Mouse (Mus musculus) intestine, postnatal 0 days (tissue): Measurements from ENCODE around the gene Ubl7. TPM values are rescaled to one million over a fixed set of nuclear protein-coding genes. Genes with fewer than 3 reads are reported as not detected.

Experiments used
- ATAC-seq: fragments of 200-750 bp; cut with Nextera tagmentation; 2 replicates; pipeline ENCODE4 v1.8.0; 2017; ENCODE audit warnings: mild to moderate bottlenecking, moderate TSS enrichment, moderate library complexity
- H3K27ac ChIP-seq: fragments of 300-500 bp; sonication (generic); 2 replicates; pipeline ENCODE4 v1.5.1; 2014; ENCODE audit warnings: mild to moderate bottlenecking, low read depth, low read length, moderate library complexity
- H3K27me3 ChIP-seq: fragments of 300-500 bp; sonication (generic); replicated peaks from 2 replicates; pipeline ENCODE4 v1.6.1; 2014; ENCODE audit warnings: low read length, mixed read lengths; ENCODE audit not compliant: control insufficient read depth, insufficient read depth
- H3K36me3 ChIP-seq: fragments of 300-500 bp; sonication (generic); 2 replicates; pipeline ENCODE4 v1.6.1; 2014; ENCODE audit warnings: mild to moderate bottlenecking, moderate library complexity; ENCODE audit not compliant: control insufficient read depth, insufficient read depth
- H3K4me1 ChIP-seq: fragments of 300-500 bp; sonication (generic); replicated peaks from 2 replicates; pipeline ENCODE4 v1.6.1; 2014; ENCODE audit warnings: antibody characterized with exemption, low read length, mixed read lengths; ENCODE audit not compliant: control insufficient read depth, insufficient read depth
- H3K4me2 ChIP-seq: fragments of 300-500 bp; sonication (generic); replicated peaks from 2 replicates; pipeline ENCODE4 v1.6.1; 2014; ENCODE audit warnings: low read depth, mild to moderate bottlenecking, moderate library complexity
- H3K4me3 ChIP-seq: fragments of 300-500 bp; sonication (generic); 2 replicates; pipeline ENCODE4 v1.5.1; 2014; ENCODE audit warnings: low read depth, low read length
- H3K9ac ChIP-seq: fragments of 300-500 bp; sonication (generic); 2 replicates; pipeline ENCODE4 v1.6.1; 2014; ENCODE audit warnings: mild to moderate bottlenecking, low read depth, low read length
- H3K9me3 ChIP-seq: fragments of 300-500 bp; sonication (generic); 2 replicates; pipeline ENCODE4 v1.6.1; 2016; ENCODE audit warnings: mixed run types; ENCODE audit not compliant: control insufficient read depth
- CTCF ChIP-seq: sonication (generic); IDR thresholded peaks from 2 replicates; pipeline ENCODE4 v1.5.1; 2016; ENCODE audit warnings: low read depth, mild to moderate bottlenecking, control low read depth, antibody characterized with exemption, moderate library complexity
- WGBS: fragments of 180-500 bp; shearing (Covaris S2); extraction: QIAGEN DNeasy Blood & Tissue Kit; methylation state at CpG from one replicate; pipeline ENCODE4 v1.1.7; 2014; 5-methylcytosine and 5-hydroxymethylcytosine counted together
- polyA plus RNA-seq: library from polyadenylated mRNA; unstranded; fragments of >200 nt; fragmentation: Nextera tagmentation; extraction: Ambion mirVana; gene quantifications from 2 replicates; pipeline ENCODE4 v1.2.1, GENCODE M21; 2015

Ubl7 gene
- polyA plus RNA-seq, 1 experiment from 2014 or later = 77.1 TPM

DNA sequence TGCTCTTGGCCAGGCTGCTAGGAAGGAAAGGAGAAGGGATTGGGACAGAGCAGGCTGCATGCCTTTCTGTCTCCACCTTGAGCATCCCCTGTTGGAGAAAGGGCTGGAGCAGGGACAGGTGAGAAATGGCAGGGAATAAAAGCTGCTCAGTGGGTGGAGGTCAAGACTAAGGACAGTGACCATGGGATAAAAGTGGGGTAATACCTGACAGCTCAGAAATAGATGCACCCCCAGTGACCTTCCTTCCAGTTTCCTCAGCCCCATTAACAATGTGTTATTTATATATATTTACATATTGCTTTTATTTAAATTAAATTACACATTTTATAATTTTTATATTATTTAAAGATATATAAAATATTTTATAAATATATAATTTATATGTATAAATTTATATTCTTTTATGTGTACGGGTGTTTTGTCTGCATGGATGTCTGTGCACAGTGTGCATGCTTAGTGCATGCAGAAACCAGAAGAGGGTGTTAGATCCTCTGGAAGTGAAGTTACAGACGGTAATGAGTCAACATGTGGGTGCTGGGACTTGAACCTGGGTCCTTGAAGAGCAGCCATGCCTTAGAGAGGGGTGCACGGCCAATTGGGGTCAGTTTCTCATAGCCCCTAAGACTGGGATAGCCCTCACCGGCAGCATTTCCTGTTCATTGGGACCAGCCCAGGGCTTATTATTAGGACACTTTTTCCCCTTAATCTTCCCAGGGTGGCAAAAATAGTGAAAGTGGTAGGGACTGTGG lies 52.6 kb downstream of the Ubl7 start:
- no peaks in the 10 kb centered on the region for H3K9me3 ChIP-seq
- peaks cover 4% of the 10 kb centered on the region for H3K4me1 ChIP-seq
- 88% methylated on average over 4 of the region's 4 CpGs for WGBS
- TF ChIP-seq CTCF = no peak
- H3K9ac ChIP-seq = no peak overlapping the region
- H3K4me2 ChIP-seq = no peak overlapping the region
- H3K27ac ChIP-seq = no peak overlapping the region
- H3K36me3 ChIP-seq = peaks cover 31% of the 10 kb centered on the region
- no peak for ATAC-seq
- H3K27me3 ChIP-seq = no peaks in the 10 kb centered on the region
- no peak overlapping the region for H3K4me3 ChIP-seq

DNA sequence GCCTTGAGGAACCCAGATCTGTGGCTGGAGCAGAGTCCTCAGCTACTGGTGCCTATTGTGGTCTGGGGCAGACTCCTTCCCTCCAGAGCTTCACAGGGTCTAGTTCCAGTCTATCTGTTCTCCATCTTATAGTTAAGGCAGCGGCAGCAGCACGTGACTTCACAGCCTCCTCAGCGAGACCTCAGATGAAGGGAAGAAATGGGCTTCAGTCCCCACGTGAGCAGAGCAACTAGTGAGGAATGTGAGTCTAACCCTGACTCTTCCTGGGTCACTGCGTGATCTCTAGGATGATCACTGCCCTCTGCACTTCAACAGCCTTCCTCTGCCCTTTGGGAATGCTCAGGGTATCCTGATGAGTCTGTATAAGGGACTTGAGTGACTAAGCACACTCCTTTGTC lies 53.2 kb downstream of the Ubl7 start:
- ATAC-seq = no peak
- WGBS = 86% methylated on average over 5 of the region's 5 CpGs
- peaks cover 28% of the 10 kb centered on the region; the same call in 1 of the 2 replicates for H3K36me3 ChIP-seq
- H3K9me3 ChIP-seq = no peaks in the 10 kb centered on the region
- no peak overlapping the region for H3K4me3 ChIP-seq
- H3K27me3 ChIP-seq = no peaks in the 10 kb centered on the region
- no peak overlapping the region for H3K27ac ChIP-seq
- H3K4me2 ChIP-seq = no peak overlapping the region
- no peak for TF ChIP-seq CTCF
- H3K9ac ChIP-seq = no peak overlapping the region
- H3K4me1 ChIP-seq = peaks cover 8% of the 10 kb centered on the region

DNA sequence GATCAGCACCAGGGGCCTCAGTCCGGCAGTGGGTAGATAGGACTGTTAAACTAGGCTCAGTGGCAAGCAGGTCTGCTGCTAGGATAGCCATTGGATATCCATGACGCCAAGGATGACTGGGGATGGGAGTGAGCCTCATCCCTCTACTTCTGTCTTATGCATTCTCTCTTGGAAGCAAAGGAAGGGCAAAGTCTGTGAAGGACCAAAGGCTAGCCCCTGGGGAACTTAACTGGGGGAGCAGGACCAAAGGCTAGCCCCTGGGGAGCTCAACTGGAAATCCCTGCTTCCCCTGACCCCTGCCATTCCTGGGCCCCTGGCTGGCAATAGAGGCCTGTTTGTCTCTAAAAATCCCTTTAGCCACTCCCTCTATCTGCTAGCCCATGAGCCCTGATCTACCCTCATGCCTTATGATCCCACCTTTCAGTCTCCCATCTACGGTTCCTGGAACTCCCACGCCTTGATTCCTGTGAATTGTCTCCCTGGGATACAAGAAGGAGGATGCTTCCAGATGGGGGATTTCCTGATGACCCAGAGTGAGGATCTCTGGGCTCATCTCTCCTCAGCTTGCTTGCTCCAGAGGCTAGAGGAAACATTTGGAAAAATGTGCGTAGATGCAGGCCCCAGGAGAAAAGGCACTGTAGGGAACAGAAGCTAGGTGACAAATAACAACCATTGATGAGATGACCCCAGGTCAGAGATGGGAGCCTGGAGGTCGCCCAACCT lies 53.9 kb downstream of the Ubl7 start:
- Histone ChIP-seq H3K9ac (no peak overlapping the region), H3K9me3 (no peaks in the 10 kb centered on the region), H3K27ac (no peak overlapping the region), H3K4me1 (peaks cover 14% of the 10 kb centered on the region), H3K36me3 (peaks cover 28% of the 10 kb centered on the region; the same call in 1 of the 2 replicates), H3K4me3 (no peak overlapping the region), H3K27me3 (no peaks in the 10 kb centered on the region), H3K4me2 (no peak overlapping the region)
- no peak for ATAC-seq
- WGBS = 87% methylated on average over 6 of the region's 6 CpGs
- no peak for TF ChIP-seq CTCF

DNA sequence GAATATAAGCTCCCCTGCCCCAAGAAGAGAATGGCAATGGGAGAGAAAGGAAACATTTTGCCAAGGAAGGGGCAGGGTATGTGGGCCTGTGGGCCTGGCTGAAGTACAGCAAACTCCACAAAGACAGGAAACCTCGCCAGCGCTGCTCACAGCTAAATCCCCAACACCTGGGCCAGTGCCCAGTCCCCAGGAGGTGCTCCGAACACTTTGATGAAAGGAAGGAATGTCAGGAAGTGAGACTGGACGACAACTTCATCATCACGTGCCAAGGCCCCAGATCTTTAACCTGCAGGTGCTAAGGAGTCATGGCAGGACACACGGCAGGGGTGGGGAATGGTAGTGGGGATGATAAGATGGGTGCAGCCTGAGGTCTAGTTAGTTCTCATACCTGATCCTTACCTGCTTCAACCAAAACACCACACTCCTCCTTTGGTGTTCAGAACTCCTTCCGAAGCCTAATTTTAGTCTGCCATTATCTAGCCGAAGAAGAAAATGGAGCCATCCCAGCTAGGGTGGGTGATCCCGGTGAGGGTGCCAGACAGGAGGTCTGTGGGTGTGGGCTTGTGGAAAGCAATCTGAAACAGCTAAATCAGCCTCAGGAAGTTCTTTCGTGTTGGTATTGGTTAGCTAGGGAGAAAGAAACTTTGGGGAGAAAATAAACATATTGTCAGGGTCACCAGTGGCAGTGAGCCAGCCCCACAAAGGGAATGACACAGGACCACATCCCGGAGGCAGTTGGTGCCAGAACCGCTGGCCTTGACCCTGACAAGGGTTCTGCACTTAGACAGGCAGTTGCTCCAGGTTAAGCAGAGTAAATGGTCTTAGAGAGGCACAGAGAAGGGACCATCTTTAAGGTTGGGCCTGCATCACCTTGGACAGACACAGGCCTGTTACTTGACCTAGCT lies 54.8 kb downstream of the Ubl7 start:
- Histone ChIP-seq H3K9me3 (no peaks in the 10 kb centered on the region), H3K36me3 (peaks cover 21% of the 10 kb centered on the region; the same call in 1 of the 2 replicates), H3K27ac (no peak overlapping the region), H3K4me3 (no peak overlapping the region), H3K9ac (no peak overlapping the region), H3K4me2 (no peak overlapping the region), H3K4me1 (peaks cover 19% of the 10 kb centered on the region), H3K27me3 (no peaks in the 10 kb centered on the region)
- no peak for ATAC-seq
- no peak for TF ChIP-seq CTCF
- 56% methylated on average over 12 of the region's 12 CpGs for WGBS

DNA sequence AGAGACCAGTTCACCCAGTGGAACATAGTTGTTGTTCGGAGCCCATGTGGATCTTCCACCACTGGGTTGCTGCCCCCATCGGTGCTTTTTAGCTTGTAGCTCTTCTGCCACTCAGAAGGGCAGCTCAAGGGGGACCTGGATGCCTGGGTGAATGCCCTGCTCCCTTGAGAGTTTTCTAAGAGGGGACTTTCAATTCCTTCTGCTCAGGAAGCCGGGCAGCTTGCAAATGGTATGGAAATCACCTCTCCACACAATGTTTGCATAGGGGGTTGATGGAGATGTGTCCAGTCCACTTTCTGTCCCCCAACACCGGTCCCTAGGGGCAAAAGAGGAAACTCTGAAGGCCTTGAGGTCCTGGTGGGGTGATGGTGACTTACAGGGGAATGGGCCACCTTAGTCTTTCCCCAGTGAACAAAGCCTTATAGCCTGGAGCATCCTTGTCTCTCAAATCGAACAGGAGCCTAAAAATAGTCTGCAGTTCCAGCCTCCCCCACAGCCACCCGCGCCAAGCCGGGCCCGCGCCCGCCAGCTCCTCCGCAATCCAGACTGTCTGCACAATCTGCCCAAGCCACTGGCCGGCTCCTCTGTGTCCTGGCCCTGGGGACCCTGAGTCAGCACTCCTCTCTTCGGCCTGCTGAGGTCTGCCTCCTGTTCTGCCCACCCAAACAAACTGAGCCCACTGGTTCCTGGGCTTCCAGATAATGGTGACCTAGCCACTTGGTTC lies 56.6 kb downstream of the Ubl7 start:
- no peaks in the 10 kb centered on the region for H3K9me3 ChIP-seq
- H3K36me3 ChIP-seq = peaks cover 8% of the 10 kb centered on the region; the same call in 1 of the 2 replicates
- TF ChIP-seq CTCF = no peak
- no peak overlapping the region for H3K9ac ChIP-seq
- no peak overlapping the region for H3K4me3 ChIP-seq
- WGBS = 76% methylated on average over 14 of the region's 14 CpGs
- ATAC-seq = no peak
- H3K27me3 ChIP-seq = no peaks in the 10 kb centered on the region
- no peak overlapping the region for H3K4me2 ChIP-seq
- peak overlapping the region; percentile 86 for H3K27ac ChIP-seq
- H3K4me1 ChIP-seq = peaks cover 19% of the 10 kb centered on the region
